Mouse (Mus musculus): Measurements from ENCODE around the gene Naa35. TPM values are rescaled to one million over a fixed set of nuclear protein-coding genes. Genes with fewer than 3 reads are reported as not detected.
"Not testable (repeated sequence)": the region's sequence is repeated elsewhere in the genome, so short reads cannot be mapped to it uniquely, and the experiment has no call there.

Gene Naa35
- polyA plus RNA-seq, 1 experiment from 2014 or later = 67.8 TPM

DNA sequence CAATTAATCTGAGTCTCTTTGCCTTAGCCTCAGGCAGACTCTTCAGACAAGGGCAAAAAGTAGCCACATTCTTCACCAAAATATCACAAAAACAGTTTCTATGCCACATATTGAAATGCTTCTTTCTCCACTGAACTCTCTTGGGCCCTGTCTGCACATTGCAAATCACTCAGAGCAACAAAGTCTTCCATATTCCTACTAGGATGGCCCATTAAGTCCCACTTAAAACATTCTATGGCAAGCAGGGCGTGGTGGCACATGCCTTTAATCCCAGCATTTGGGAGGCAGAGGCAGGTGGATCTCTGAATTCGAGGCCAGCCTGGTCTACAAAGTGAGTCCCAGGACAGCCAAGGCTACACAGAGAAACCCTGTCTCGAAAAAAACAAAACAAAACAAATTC lies 7.0 kb downstream of the Naa35 start:
- H3K4me3 ChIP-seq (ENCODE audit: low read length); H3K9me3 ChIP-seq (ENCODE audit: control insufficient read depth, low read length); H3K9ac ChIP-seq (ENCODE audit: low read depth, low read length); H3K36me3 ChIP-seq (ENCODE audit: control insufficient read depth, insufficient read depth, low read length); H3K27me3 ChIP-seq (replicated peaks; ENCODE audit: control insufficient read depth, insufficient read depth, low read length); ATAC-seq; H3K27ac ChIP-seq (ENCODE audit: low read length); H3K4me2 ChIP-seq (ENCODE audit: low read depth, low read length); H3K4me1 ChIP-seq (ENCODE audit: control insufficient read depth, insufficient read depth, low read length): not testable (repeated sequence)
- whole genome bisulfite sequencing = 85% methylated on average over 3 of the region's 3 CpGs

DNA sequence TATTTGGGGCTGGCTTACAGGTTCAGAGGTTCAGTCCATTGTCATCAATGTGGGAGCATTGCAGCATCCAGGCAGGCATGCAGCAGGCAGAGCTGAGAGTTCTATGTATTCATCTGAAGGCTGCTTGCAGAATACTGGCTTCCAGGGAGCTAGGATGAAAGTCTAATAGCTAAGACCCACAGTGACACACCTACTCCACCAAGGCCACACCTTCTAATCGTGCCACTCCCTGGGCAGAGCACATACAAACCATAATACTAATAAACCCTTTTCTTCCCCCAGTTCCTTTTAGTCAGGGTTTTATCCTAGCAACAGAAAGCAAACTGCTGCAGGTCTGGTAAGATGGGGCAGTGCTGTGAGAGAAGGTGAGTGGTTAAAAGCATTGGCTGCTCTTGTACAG lies 7.6 kb downstream of the Naa35 start:
- H3K9me3 ChIP-seq (ENCODE audit: control insufficient read depth, low read length) = no peaks in the 10 kb centered on the region
- no peak overlapping the region for H3K4me3 ChIP-seq (ENCODE audit: low read length)
- peaks cover 7% of the 10 kb centered on the region; the same call in 1 of the 2 replicates for H3K36me3 ChIP-seq (ENCODE audit: control insufficient read depth, insufficient read depth, low read length)
- H3K4me2 ChIP-seq (ENCODE audit: low read depth, low read length) = no peak overlapping the region
- H3K27me3 ChIP-seq (replicated peaks; ENCODE audit: control insufficient read depth, insufficient read depth, low read length) = no peaks in the 10 kb centered on the region
- H3K9ac ChIP-seq (ENCODE audit: low read depth, low read length) = no peak overlapping the region
- 66% methylated on average over 1 of the region's 1 CpGs for WGBS
- peaks cover 4% of the 10 kb centered on the region for H3K4me1 ChIP-seq (ENCODE audit: control insufficient read depth, insufficient read depth, low read length)
- peak overlapping the region; percentile 11; the same call in 1 of the 2 replicates for H3K27ac ChIP-seq (ENCODE audit: low read length)
- ATAC-seq = peak; percentile 92

DNA sequence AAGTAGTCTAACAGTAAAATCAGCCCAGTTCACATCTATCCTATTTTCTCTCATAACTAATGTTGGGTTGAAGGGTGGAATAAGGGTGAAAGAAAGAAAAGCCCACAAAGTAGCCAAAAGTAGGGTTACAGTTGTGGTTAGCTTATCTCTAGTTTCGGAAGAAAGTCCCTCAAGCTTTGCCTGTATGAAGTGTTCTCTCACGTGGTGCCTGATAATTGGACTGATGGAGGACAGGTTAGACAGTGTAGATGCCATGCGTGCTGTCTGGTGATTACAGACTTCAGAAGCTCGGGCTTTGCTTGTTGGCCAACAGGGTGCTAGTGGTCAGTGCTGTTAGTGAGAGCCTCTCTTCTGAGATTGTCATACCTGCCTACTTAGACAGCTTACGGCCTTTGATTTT lies 18.0 kb downstream of the Naa35 start:
- Histone ChIP-seq H3K36me3 (ENCODE audit: control insufficient read depth, insufficient read depth, low read length) (peaks cover 16% of the 10 kb centered on the region), H3K9me3 (ENCODE audit: control insufficient read depth, low read length) (no peaks in the 10 kb centered on the region), H3K4me2 (ENCODE audit: low read depth, low read length) (no peak overlapping the region), H3K9ac (ENCODE audit: low read depth, low read length) (no peak overlapping the region), H3K4me3 (ENCODE audit: low read length) (no peak overlapping the region), H3K27me3 (replicated peaks; ENCODE audit: control insufficient read depth, insufficient read depth, low read length) (no peaks in the 10 kb centered on the region), H3K27ac (ENCODE audit: low read length) (no peak overlapping the region), H3K4me1 (ENCODE audit: control insufficient read depth, insufficient read depth, low read length) (no peaks in the 10 kb centered on the region)
- 95% methylated on average over 5 of the region's 5 CpGs for WGBS
- ATAC-seq = no peak

- WGBS = 96% methylated on average over 1 of the region's 1 CpGs
- H3K36me3 ChIP-seq (ENCODE audit: control insufficient read depth, insufficient read depth, low read length) = peaks cover 16% of the 10 kb centered on the region
- no peak for ATAC-seq
- no peaks in the 10 kb centered on the region for H3K4me1 ChIP-seq (ENCODE audit: control insufficient read depth, insufficient read depth, low read length)
- no peak overlapping the region for H3K9ac ChIP-seq (ENCODE audit: low read depth, low read length)
- no peak overlapping the region for H3K4me3 ChIP-seq (ENCODE audit: low read length)
- no peak overlapping the region for H3K4me2 ChIP-seq (ENCODE audit: low read depth, low read length)
- no peak overlapping the region for H3K27ac ChIP-seq (ENCODE audit: low read length)
- no peaks in the 10 kb centered on the region for H3K9me3 ChIP-seq (ENCODE audit: control insufficient read depth, low read length)
- H3K27me3 ChIP-seq (replicated peaks; ENCODE audit: control insufficient read depth, insufficient read depth, low read length) = no peaks in the 10 kb centered on the region
Observed at GRCm38 (mm10) chr13:59604511-59604910, 19.5 kb downstream of the Naa35 start.

DNA sequence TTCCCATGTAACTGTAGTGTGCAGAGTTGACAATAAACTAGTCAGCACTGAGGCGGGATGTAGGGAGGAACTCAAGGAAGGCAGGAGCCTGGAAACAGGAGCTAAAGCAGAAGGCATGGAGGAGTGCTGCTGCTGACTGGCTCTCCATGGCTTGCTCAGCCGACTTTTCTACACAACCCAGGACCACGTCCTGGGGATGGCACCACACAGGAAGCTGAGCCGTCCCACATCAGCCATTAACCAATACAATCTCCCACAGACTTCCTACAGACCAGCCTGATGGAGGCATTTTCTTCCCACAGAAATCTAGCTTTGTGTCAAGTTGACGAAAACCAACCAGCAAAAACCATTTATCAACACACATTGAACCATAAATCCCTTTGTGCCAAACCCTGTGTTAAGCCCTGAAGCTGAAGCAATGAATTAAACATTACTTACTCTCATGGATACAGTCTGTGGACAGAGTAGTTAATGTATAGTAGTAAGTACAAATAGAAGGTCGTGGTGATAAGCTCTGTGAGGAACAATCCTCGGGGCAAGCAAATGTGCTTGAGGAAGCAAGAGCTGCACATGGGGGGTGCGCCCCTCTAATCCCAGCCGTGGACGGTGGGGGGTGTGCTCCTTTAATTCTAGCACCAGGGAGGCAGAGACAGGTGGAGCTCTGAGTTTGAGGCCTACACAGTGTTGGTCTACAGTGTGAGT lies 20.3 kb downstream of the Naa35 start:
- Histone ChIP-seq H3K27ac (ENCODE audit: low read length) (no peak overlapping the region), H3K4me3 (ENCODE audit: low read length) (no peak overlapping the region), H3K27me3 (replicated peaks; ENCODE audit: control insufficient read depth, insufficient read depth, low read length) (no peaks in the 10 kb centered on the region), H3K36me3 (ENCODE audit: control insufficient read depth, insufficient read depth, low read length) (peaks cover 12% of the 10 kb centered on the region; the same call in 1 of the 2 replicates), H3K9ac (ENCODE audit: low read depth, low read length) (no peak overlapping the region), H3K9me3 (ENCODE audit: control insufficient read depth, low read length) (no peaks in the 10 kb centered on the region), H3K4me1 (ENCODE audit: control insufficient read depth, insufficient read depth, low read length) (no peaks in the 10 kb centered on the region), H3K4me2 (ENCODE audit: low read depth, low read length) (no peak overlapping the region)
- peak; percentile 62; the same call in 1 of the 2 replicates for ATAC-seq
- 61% methylated on average over 10 of the region's 10 CpGs for WGBS

- H3K4me2 ChIP-seq (ENCODE audit: low read depth, low read length) = no peak overlapping the region
- H3K27me3 ChIP-seq (replicated peaks; ENCODE audit: control insufficient read depth, insufficient read depth, low read length) = no peaks in the 10 kb centered on the region
- 91% methylated on average over 4 of the region's 4 CpGs for WGBS
- H3K27ac ChIP-seq (ENCODE audit: low read length) = no peak overlapping the region
- H3K36me3 ChIP-seq (ENCODE audit: control insufficient read depth, insufficient read depth, low read length) = peaks cover 3% of the 10 kb centered on the region
- no peak overlapping the region for H3K4me3 ChIP-seq (ENCODE audit: low read length)
- no peak for ATAC-seq
- no peaks in the 10 kb centered on the region for H3K9me3 ChIP-seq (ENCODE audit: control insufficient read depth, low read length)
- H3K4me1 ChIP-seq (ENCODE audit: control insufficient read depth, insufficient read depth, low read length) = no peaks in the 10 kb centered on the region; the same call in 1 of the 2 replicates
- no peak overlapping the region for H3K9ac ChIP-seq (ENCODE audit: low read depth, low read length)
Observed at GRCm38 (mm10) chr13:59609885-59610284, 24.8 kb downstream of the Naa35 start.

- 92% methylated on average over 2 of the region's 2 CpGs for WGBS
- Histone ChIP-seq H3K27me3 (replicated peaks; ENCODE audit: control insufficient read depth, insufficient read depth, low read length) (no peaks in the 10 kb centered on the region), H3K4me1 (ENCODE audit: control insufficient read depth, insufficient read depth, low read length) (peaks cover 4% of the 10 kb centered on the region), H3K9ac (ENCODE audit: low read depth, low read length) (no peak overlapping the region), H3K9me3 (ENCODE audit: control insufficient read depth, low read length) (no peaks in the 10 kb centered on the region), H3K4me2 (ENCODE audit: low read depth, low read length) (no peak overlapping the region), H3K36me3 (ENCODE audit: control insufficient read depth, insufficient read depth, low read length) (peaks cover 3% of the 10 kb centered on the region), H3K27ac (ENCODE audit: low read length) (no peak overlapping the region), H3K4me3 (ENCODE audit: low read length) (no peak overlapping the region)
- ATAC-seq = no peak
Observed at GRCm38 (mm10) chr13:59610437-59610836, 25.4 kb downstream of the Naa35 start.

- Histone ChIP-seq H3K27ac (ENCODE audit: low read length) (no peak overlapping the region), H3K27me3 (replicated peaks; ENCODE audit: control insufficient read depth, insufficient read depth, low read length) (no peaks in the 10 kb centered on the region), H3K4me1 (ENCODE audit: control insufficient read depth, insufficient read depth, low read length) (peaks cover 4% of the 10 kb centered on the region), H3K4me3 (ENCODE audit: low read length) (no peak overlapping the region), H3K9me3 (ENCODE audit: control insufficient read depth, low read length) (no peaks in the 10 kb centered on the region), H3K9ac (ENCODE audit: low read depth, low read length) (no peak overlapping the region), H3K36me3 (ENCODE audit: control insufficient read depth, insufficient read depth, low read length) (peaks cover 6% of the 10 kb centered on the region), H3K4me2 (ENCODE audit: low read depth, low read length) (no peak overlapping the region)
- WGBS = 83% methylated on average over 4 of the region's 4 CpGs
- no peak for ATAC-seq
Observed at GRCm38 (mm10) chr13:59613868-59614267, 28.8 kb downstream of the Naa35 start.

DNA sequence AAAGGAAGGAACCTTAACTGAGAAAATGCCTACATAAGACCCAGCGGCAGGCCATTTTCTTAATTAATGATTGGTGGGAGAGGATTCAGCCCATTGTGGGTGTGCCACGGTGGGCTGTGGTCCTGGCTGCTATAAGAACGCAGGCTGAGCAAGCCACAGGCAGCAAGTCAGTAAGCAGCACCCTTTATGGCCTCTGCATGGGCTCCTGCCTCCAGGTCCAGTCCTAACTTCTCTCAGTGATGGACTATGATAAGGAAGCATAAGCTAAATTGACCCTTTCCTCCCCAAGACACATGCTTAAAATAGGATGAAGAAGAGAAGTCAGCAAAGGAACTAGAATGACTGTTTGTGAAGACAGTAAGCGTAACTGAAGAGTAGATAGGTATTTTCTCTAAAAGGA lies 30.1 kb downstream of the Naa35 start:
- Histone ChIP-seq H3K4me2 (ENCODE audit: low read depth, low read length) (no peak overlapping the region), H3K9ac (ENCODE audit: low read depth, low read length) (no peak overlapping the region), H3K27ac (ENCODE audit: low read length) (no peak overlapping the region), H3K27me3 (replicated peaks; ENCODE audit: control insufficient read depth, insufficient read depth, low read length) (no peaks in the 10 kb centered on the region), H3K9me3 (ENCODE audit: control insufficient read depth, low read length) (no peaks in the 10 kb centered on the region), H3K4me3 (ENCODE audit: low read length) (no peak overlapping the region), H3K4me1 (ENCODE audit: control insufficient read depth, insufficient read depth, low read length) (peaks cover 4% of the 10 kb centered on the region), H3K36me3 (ENCODE audit: control insufficient read depth, insufficient read depth, low read length) (peaks cover 6% of the 10 kb centered on the region)
- ATAC-seq = peak; percentile 65; the same call in 1 of the 2 replicates
- WGBS = 75% methylated on average over 4 of the region's 4 CpGs

GRCm38 (mm10) chr13:59615554-59615953 lies 30.5 kb downstream of the Naa35 start:
- Histone ChIP-seq H3K4me2 (ENCODE audit: low read depth, low read length) (no peak overlapping the region), H3K9me3 (ENCODE audit: control insufficient read depth, low read length) (no peaks in the 10 kb centered on the region), H3K4me1 (ENCODE audit: control insufficient read depth, insufficient read depth, low read length) (peaks cover 4% of the 10 kb centered on the region), H3K27ac (ENCODE audit: low read length) (no peak overlapping the region), H3K27me3 (replicated peaks; ENCODE audit: control insufficient read depth, insufficient read depth, low read length) (no peaks in the 10 kb centered on the region), H3K36me3 (ENCODE audit: control insufficient read depth, insufficient read depth, low read length) (peaks cover 6% of the 10 kb centered on the region), H3K9ac (ENCODE audit: low read depth, low read length) (no peak overlapping the region), H3K4me3 (ENCODE audit: low read length) (no peak overlapping the region)
- 64% methylated on average over 4 of the region's 4 CpGs for WGBS
- ATAC-seq = peak; percentile 48
